Mouse (Mus musculus) layer of hippocampus, adult 9-10 months (tissue): ENCODE measurements around the gene Lrrc49.

Experiments used
- DNase-seq: peaks from one replicate; pipeline ENCODE4 v3.0.0; 2022; ENCODE audit warnings: low spot score

Gene Lrrc49

DNA sequence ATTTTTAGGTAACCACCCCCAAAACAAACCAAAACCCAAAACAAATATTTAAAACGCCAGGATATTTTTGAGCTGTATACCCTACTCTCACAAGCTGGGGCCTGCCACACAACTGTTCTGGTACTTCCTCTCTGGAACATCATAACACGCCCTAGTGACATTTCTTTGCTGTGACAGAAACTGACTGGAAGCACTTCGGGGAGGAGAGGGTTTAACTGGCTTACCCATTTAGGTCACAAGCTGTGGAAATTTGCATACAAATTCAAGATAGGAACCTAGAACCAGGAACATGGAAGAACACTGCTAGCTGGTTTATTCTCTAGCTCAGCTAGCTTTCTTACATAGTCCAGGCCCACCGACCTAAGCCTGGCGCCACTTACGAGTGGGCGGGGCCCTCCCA is 92.6 kb downstream of the Lrrc49 start:
- DNase-seq, result no peak

DNA sequence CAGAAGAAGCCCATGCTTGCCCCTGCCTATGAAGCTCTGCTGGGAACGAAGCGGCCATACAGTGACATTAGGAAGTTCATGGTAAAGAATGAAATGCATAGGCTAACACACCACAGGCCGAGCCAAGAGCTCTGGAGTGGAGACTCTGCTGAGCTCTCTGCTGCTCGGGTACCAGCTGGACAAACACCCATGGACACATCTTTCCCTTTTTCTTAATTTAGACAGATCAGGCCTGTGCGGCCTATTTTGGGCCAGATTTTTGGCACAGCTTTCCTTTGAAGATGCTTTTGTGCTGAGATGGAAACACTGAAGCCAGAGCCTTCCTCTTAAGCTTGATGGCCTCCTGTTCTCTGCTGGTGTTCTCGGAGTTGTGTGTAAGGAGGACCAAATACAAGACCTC is 95.0 kb downstream of the Lrrc49 start:
- DNase-seq, result no peak

DNA sequence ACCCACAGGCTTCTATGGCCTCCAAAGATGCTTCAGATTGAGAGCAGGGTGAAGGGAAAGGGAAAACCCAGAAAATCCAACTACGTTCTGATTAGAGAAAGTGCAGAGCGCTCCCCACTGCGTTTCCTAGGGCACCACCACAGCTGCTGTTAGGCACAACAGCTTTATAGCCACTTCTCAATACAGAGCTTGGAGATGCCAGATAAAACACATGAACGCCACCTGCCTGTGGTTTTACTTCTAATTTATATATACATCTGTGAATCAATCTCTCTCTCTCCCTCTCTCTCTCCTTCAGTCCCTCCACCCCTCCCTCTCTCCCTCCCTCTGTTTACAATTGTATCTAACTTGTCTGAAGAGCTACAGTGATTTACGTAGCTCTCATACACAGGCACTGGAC is 95.6 kb downstream of the Lrrc49 start:
- no peak for DNase-seq

DNA sequence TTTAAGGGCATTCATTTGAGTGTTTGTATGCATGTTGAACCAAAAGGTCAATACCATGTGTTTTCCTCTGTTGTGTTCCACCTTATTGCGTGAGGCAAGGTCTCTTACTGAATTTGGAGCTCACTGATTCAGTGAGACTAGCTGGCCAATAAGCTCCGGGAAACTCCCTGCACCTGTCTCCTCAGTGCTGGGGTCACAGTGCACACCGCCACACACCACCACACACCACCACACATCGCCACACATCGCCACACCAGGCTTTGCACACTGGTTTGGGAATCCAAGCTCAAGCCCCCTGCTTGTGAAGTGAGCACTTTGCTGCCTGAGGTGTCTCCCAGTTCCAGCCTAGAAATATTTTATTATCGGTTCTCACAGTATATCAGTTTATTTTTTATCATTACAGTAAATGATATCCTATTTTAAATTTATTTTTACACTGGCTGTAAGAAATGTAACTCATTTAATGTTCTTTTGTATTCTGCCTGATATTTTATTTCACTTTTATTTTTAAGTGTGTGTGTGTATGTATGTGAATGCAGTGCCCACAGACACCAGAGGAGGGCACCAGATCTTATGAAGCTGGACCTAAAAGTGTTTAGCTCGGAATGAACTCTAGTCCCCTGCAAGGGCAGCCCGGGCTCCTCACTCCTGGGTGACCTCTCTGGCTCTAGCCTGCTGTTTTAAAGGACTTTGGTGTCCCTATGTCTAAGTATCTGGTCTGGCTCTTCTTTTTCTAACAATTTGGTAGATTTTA is 96.9 kb downstream of the Lrrc49 start:
- DNase-seq, result no peak

DNA sequence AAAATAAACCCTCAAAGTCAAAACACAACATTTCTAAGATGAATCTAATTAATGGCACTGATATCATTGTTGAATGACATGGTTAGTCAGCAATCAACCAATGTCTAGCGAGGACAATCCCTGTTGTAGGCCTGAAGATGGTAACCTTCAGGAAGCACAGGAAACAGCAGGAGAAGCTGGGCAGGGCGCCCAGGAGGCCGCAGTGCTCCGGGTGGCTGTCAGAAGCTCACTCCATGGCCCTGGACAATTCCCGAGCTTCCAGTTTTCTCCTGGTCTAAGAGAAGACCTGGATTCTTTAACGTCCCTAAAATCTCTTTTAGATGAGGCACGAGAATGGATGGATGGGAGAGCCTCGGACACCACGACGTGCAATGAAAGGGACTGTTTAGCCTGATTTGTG is 99.0 kb downstream of the Lrrc49 start:
- no peak for DNase-seq

DNA sequence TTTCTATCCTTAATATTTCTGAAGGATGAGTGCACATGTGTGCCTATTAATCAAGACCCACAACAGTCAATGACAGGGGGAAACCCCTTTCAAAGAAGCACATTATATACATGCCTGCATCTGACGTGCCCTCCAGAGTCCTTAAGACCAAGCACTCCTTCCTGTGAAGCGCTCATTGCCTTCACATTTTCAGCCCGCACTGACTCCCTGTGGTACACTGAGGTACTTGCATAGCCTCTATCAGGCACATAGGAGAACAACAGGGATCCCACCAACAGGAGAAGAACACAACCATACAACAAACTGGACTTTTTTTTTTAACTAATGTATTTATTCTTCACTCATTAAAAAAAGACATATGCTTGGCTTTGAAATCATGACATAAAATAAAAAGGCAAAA is 101.0 kb downstream of the Lrrc49 start:
- DNase-seq, result no peak

DNA sequence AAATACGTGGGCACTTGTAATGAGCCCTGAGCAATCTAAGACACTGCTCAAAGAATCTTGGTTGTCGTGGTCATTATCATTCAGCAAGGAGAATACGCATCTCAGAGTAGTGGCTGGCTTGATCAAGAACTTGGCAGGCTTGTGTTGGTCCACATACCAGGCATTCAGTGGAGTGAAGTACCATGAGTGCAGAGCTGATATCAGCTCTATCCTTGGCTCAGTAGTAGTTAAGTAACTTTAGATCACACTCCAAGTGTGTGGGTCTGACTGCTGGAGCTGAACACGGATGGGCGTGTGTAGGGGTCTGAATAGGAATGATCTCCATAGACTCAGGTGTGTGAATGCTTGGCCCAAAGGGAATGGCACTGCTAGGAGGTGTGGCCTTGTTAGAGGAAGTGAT is 102.8 kb downstream of the Lrrc49 start:
- no peak for DNase-seq

DNA sequence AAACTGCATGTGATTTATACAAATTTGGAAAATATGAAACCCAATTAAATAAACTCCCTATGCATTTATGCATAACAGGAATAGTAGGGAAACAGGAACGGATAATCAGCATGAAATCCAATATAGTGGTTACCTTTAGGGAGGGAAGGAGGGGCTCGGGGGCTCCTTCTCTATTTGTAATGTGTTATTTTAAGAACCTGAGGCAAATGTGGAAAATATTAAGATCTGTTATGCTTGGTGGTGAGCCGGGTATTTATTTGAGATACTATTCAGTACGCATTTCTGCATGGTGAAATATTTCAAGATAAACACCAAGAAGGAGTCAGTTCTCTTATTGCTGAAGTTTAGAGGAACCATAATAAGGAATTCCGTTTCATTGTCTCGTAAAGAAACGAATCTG is 105.4 kb downstream of the Lrrc49 start:
- DNase-seq, result no peak

DNA sequence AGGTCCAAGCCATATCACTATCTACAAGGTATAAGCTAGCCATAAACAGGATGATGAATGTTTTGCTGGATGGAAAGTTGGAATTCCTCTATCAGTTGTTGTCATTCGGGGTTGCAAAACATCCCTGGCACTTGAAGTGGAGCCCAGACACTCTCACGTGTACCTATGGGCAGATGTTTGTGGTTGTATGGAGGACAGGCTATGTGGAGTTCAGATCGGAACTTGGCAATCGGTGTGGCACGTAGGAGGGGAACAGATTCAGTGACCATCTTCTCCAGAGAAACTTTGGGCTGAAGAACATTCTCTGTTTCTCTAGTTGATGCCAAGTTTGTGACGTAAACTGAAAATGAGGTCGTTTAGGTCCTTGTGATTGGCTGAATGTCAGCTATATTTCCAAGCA is 114.9 kb downstream of the Lrrc49 start:
- DNase-seq, result no peak

DNA sequence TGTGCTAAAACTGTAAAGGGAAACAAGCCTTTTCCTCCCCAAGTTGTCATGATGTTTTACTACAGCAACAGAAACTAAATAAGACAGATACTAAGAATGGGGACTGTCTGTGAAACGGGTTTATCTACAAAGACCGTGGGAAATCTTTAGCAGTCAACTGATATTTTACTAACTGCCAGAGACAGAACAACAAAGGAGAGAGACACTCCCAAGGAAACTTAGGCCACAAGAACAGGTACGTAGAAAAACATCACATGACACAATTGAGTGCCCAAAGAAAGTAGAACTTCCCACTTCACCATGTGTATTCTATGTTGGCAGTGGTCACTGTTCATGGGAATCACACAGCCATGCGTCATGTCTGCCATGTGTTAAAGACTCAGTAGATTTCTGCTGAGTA is 116.2 kb downstream of the Lrrc49 start:
- no peak for DNase-seq

DNA sequence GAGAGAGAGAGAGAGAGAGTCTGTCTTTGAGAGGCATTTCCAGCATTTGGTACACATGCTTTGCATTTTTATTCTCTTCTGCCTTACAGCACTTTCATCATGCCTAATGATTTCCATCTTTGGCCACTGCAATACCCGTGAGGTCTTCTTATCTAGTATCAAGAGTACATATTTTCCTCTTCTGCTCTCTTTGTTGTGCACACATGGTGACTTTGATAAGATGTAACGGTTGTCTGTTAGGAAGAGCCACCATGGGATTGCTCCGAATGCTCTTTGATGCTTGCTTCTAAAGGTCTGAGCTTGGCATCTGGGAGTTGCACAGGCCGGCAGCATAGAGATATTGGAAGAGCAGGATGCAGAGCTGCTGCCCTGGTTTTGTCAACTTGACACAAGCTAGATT is 116.9 kb downstream of the Lrrc49 start:
- DNase-seq, result no peak

DNA sequence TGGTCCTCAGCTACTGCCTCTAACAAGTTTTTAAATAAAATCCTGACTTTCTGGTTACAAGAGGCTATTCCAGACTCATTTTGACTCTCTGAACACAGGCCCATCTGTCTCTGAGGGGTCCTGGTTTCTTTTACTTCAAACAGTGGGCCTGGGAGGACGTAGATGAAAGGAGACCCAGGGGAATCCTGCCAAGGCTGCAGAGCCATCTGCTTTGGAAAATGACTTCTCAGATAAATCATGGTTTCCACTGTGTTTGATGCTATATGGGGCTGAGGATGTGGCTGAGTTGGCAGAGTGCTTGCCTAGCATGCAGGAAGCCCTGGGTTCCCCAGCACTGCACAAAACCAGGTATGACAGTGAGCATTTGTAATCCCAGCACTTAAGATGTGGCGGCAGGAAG is 118.6 kb downstream of the Lrrc49 start:
- DNase-seq, result no peak

DNA sequence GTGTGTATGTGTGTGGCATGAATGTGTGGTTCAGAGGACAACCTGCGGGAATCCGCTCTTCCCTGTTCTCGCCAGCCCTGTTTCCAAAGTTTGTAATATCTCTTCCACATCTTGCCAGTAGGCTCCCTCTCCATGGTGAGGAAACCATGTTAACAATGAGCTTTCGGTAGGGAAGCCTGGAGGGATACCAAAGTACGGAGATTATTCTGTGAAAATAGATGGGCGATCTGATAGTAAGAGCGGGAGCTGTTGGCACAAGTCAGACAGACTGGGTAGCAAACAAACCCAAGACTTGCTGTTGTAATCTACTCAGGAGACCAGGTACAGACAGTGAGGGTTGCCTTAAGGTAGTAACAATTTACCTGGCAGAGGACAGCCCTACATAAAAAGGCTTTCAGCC is 124.1 kb downstream of the Lrrc49 start:
- DNase-seq, result no peak

DNA sequence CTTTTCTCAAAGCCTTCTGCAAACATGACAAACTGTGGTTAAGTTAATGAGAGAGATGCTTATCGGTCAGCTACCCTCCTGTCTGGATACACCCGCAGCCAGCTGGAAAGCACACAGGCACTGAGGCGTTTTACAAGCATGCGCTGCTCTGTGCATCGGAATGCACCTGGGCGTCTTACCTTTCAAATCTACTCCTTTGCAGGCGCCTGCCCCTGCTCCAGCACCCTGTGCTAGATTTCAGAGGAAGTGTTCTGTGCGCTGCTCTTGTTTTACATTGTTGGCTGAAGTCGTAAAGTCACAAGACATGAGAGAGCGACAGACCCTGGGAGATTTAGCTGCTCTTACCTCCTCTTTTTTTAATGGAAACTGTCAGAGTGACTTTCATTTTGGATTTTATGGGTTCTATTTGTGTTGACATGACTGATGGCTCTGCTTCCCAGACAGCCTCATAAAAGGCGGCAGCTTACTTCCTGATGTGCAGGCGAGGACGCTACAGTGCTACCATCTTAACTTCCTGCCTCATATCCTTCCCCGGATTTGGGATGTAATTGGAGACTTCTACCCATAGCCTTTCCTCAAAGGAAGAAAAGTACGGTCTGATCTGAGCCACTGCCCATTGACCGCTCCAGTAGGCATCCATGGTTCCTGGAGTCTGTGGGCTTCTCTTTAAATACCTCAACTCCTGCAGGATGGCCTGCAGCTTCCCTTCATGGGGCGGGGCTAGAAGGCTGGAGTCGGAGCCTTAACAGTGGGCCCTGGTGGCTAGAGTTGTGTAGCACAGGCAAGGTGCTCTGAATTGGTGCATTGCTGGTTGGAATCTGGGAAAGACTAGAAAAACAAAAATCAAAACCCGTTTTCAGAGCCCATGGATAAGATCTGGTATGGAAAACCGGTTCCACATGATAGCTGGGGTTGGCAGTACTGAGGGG is 125.3 kb downstream of the Lrrc49 start:
- no peak for DNase-seq

DNA sequence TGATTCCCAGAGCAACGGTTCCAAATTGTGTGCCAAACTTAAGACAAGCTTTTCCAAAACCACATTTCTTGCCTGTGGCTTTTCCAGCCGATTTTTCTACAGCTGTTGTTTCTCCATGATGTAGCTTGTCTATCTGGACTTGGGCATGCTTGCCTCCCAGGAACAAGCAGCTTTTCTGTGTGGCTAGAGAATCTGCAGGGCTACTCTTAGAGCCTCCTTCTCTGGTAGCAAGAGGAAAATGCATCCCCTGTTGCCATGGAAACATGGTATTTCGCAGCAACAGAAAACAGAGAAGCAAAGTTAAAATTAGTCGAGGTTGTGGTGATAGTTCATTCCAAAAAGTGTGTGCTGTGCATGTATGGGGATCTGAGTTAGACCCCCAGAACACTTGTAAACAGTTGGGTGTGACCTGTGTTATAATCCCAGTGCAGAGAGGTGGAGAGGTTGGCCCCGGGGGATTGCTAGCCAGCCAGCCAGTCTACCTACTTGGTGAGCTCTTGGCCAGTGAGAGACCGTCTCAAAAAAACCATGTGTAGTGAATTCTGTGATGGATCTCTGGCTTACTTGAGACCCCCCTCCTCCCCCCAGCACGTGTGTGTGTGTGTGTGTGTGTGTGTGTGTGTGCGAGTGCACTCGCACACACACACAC is 126.2 kb downstream of the Lrrc49 start:
- DNase-seq, result no peak

DNA sequence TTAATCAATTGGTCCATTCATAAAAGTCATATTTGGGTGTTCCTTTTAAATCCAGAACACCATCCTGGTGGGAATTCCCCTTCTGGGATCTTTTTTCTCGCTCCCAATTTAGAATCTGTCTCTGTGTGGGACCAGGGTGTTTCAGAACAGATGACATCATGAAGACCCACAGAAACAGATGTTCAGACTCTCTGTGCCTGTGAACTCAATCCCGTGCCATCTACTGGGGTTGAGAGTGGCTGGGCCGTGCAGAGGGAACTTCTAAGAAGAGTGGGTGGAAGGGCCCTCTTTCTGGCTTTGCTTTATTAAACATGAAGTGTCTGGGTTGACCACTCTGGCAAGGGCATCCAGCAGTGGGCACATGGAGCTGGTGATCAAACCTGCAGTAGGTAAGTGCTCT is 129.5 kb downstream of the Lrrc49 start:
- no peak for DNase-seq

DNA sequence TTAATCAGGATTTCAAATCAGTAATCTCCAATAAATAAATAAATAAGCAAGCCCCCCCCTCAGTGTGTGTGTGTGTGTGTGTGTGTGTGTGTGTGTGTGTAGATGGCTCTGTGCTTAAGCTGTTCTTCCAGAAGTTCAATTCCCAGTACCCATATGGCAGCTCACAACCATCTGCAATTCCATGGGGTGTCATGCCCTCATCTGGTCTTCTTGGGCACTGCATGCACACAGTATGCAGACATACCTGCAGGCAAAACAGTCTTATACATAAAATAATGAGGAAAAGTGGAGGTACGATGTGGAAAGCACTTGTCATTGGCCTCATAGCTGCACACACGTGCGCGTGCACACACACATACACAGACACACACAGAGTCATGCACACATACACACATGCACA is 136.7 kb downstream of the Lrrc49 start:
- no peak for DNase-seq

DNA sequence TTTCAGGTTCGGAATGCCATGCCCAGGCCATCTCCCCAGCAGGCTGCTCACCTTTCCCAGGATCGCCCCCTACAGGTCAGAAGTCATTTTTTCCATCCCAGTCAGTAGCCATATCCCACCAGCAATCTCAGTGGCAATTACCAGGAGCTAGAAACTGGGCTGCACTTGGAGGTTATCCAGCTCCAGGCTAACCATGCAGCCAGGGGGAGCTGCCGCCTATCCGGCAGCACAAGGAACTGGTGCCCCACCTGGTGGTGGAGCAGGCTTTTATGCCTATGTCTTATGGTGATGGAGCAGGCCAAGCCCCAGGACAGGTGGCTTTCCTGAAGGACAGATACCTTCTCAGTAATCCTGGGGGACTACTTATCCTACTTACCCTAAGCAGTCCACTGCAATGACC is 139.8 kb downstream of the Lrrc49 start:
- DNase-seq, result no peak

DNA sequence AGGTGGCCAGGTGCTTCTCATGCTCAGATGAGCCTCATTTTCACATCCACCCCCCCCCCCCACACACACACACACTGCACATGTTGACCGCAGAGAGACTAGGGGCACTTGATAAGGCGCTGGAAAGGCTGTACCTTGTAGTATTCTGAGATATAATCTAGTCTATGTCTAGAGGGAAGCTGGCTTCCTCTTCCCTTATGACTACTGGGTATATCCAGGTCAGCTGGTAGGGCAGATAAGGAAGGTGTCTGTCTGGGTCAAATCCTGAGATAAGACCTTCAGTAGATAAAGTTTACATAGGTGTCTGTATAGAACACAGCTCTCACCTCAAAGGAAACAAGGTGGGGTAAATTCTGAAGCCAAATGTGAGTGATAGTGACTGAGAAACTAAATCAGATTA is 141.8 kb downstream of the Lrrc49 start:
- DNase-seq, result no peak

DNA sequence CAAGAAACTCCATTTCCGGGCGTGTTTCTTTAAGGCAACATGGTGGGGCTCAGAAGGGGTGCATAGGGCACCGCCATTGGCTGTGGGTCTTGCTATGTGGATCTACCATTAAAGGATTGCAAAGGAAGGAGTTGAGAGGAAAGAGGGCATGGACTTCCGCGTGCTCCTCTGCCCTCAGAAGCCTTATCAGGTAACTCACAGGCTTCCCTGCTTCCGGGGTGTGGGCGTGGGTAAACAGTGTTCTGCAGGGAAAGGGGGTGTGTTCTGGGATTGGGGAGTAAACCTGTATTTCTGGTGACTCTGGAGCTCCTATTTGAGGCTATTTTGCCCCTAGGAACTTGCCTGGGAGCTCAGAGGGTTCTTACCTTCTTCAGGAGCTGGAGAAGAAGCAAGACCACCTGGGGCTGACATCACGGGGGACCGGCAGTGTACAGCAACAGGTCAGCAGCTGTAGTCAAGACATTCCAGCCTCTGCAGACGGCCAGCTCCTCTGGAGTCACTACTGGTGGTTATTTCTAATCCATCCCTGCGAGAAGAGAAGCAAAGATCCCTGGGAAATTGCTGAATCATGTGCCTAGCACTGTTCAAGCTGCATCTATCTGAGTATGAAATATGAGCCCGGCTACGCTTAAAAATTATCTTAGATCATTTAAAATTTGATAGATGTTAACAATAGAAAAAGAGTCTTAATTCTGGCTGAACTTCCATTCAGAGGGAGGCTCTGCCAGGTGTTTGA is 142.4 kb downstream of the Lrrc49 start:
- DNase-seq, result no peak

DNA sequence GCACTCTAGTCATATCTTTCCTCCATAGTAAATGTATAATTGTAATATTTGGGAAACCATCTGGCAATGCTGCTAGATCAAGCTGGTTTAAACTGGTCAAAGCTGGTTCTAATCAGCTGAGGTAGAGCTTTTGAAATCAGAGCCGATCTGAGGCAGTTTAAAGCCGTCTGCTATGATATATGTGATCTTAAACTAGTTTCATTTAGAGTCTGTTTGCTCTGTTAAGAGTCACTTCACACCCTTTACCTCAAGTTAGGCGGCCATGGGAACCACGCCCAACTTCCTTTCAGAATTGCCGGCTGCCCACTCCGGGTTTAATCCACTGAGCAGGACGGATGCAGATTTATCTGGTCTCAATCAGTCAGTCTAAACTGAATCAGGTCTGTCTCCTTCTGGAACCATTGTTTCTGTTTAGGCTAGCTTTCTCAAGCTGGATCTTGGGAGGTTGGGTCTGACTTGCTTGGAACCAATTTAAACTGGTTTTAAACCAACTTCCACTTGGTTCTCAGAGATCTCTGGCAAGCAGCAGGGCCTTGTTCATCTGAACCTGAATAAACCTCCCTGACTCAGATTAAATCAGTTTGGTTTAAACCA is 144.4 kb downstream of the Lrrc49 start:
- no peak for DNase-seq

DNA sequence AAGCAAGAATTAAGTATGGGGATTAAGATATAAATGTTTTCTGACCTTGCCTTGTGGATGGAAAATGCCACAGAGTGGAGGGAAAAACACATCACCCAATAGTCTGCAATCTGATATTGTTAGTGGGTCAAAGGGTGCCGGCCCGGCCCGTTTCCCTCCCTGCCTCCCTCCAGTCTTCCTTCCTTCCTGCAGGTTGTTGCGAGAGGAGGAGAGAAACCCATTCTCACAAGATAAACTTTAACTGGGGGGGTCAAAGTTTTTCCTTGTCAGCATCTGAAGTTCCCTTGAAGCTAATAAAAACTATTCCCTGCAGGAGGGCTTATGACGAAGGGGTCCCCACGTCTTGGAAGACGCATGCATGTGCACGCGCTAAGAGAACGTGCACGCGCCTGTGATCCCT is 157.6 kb downstream of the Lrrc49 start:
- no peak for DNase-seq
